9 mouse cellular contexts compared by ENCODE assay signal in the genomic region with DNA sequence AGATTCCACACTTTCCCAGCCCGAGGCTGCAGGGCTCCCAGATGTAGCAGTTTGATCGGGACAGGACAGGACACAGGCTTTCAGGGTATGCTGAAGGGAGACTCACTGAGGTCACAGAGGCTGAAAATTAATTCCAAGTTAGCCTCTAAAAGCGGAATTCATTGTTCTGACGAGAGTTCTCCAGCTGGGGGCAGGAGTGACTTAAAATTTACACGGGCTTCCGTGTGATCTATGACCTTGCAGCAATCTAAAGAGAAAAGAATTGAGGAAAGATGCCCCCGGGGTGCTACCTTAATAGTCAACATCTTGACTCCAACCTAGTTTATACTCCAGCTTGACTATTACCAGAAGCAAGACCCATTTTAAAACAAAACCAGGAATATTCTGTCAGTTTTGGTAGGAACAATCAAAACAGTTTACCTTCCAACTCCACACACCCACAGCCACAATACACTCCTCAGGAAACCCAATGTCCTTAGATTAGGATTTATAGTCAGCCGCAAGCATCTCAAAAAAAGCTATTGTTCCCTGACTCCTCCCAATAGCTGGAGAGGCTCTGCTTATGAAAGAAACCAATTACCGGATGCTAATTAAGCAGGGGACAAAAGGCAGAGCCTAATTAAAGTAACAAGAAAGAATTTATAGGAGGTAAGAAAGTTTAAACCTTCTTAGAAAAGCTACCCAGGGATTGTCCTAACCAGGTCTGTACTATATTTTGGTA. TPM values are rescaled to one million over a fixed set of nuclear protein-coding genes. Genes with fewer than 3 reads are reported as not detected.
A peak's percentile ranks its signal among the peaks of the same experiment; 100 is the strongest.
DNase-seq lines count a peak whose midpoint lies in the region; ATAC-seq and TF ChIP-seq lines count a peak whose summit lies in the region.
"Had no signal": no experiment of that assay in that cellular context is flagged by ENCODE, and none has a peak within 500 bp of the region (broad histone marks: within the 10 kb centered on the region; RNA-seq: fewer than 3 reads in every experiment).

No protein-coding gene starts in this region.

- H3K27me3 ChIP-seq in midbrain, embryonic 11.5 days (ENCODE audit: control insufficient read depth, insufficient read depth, low read length) = no peaks in the 10 kb centered on the region; the same call in 1 of the 2 replicates
- H3K27me3 ChIP-seq in midbrain, embryonic 13.5 days = peaks cover 12% of the 10 kb centered on the region; the same call in 1 of the 2 replicates
- H3K27me3 ChIP-seq in heart, postnatal 0 days (ENCODE audit: control insufficient read depth, insufficient read depth, low read length) = no peaks in the 10 kb centered on the region
- no peaks in the 10 kb centered on the region; the same call in 1 of the 2 replicates for H3K27me3 ChIP-seq in lung, embryonic 16.5 days (ENCODE audit: control insufficient read depth, insufficient read depth, low read depth, low read length)
- H3K27me3 ChIP-seq: Patski had no signal

- H3K9ac ChIP-seq in midbrain, embryonic 11.5 days (ENCODE audit: low read length) = no peak overlapping the region
- no peak overlapping the region for H3K9ac ChIP-seq in midbrain, embryonic 13.5 days (replicated peaks)
- H3K9ac ChIP-seq in heart, postnatal 0 days (replicated peaks; ENCODE audit: low read depth, low read length) = no peak overlapping the region
- H3K9ac ChIP-seq in lung, embryonic 16.5 days (ENCODE audit: low read length) = 0 out of 2 replicates have a peak overlapping the region, but pooled peaks have one; percentile 30

- H3K4me1 ChIP-seq in midbrain, embryonic 11.5 days (ENCODE audit: control insufficient read depth, insufficient read depth, low read length) = peaks cover 9% of the 10 kb centered on the region
- H3K4me1 ChIP-seq in midbrain, embryonic 13.5 days (replicated peaks) = peaks cover 17% of the 10 kb centered on the region
- peaks cover 11% of the 10 kb centered on the region; the same call in 1 of the 2 replicates for H3K4me1 ChIP-seq in heart, postnatal 0 days (ENCODE audit: control insufficient read depth, insufficient read depth)
- H3K4me1 ChIP-seq in lung, embryonic 16.5 days (replicated peaks; ENCODE audit: control insufficient read depth, insufficient read depth, low read length) = peaks cover 10% of the 10 kb centered on the region

- no peak overlapping the region for H3K4me2 ChIP-seq in midbrain, embryonic 11.5 days
- no peak overlapping the region for H3K4me2 ChIP-seq in midbrain, embryonic 13.5 days (replicated peaks)
- H3K4me2 ChIP-seq in heart, postnatal 0 days (ENCODE audit: low read depth, low read length) = no peak overlapping the region
- H3K4me2 ChIP-seq in lung, embryonic 16.5 days (ENCODE audit: low read depth, low read length) = no peak overlapping the region

- TF ChIP-seq CTCF in brain, embryonic 14.5 days (IDR thresholded peaks at IDR 0.05; ENCODE audit: borderline replicate concordance, extremely low read depth, insufficient read depth, insufficient read length) = peak; percentile 33; the same call in 1 of the 2 replicates
- peak; percentile 47 for TF ChIP-seq CTCF in heart, postnatal 0 days (IDR thresholded peaks at IDR 0.05; ENCODE audit: low read depth)

- TF ChIP-seq EP300 in heart, postnatal 0 days (IDR thresholded peaks at IDR 0.05; ENCODE audit: low read depth) = no peak

- H3K27ac ChIP-seq in midbrain, embryonic 11.5 days (ENCODE audit: low read depth, low read length) = no peak overlapping the region
- H3K27ac ChIP-seq in midbrain, embryonic 13.5 days = no peak overlapping the region
- H3K27ac ChIP-seq in heart, postnatal 0 days (ENCODE audit: low read depth) = peak overlapping the region; percentile 13; the same call in 1 of the 2 replicates
- no peak overlapping the region for H3K27ac ChIP-seq in lung, embryonic 16.5 days (ENCODE audit: low read length)

- no peaks in the 10 kb centered on the region for H3K36me3 ChIP-seq in midbrain, embryonic 11.5 days (ENCODE audit: control insufficient read depth, insufficient read depth, low read length)
- H3K36me3 ChIP-seq in midbrain, embryonic 13.5 days = no peaks in the 10 kb centered on the region
- no peaks in the 10 kb centered on the region for H3K36me3 ChIP-seq in heart, postnatal 0 days (replicated peaks; ENCODE audit: control insufficient read depth, insufficient read depth, low read length)
- H3K36me3 ChIP-seq in lung, embryonic 16.5 days (ENCODE audit: control insufficient read depth, insufficient read depth, low read length) = no peaks in the 10 kb centered on the region

- ATAC-seq in cerebellum, adult (ENCODE audit: insufficient number of reproducible peaks, low FRiP score, low TSS enrichment) = no peak
- no peak for ATAC-seq in midbrain, embryonic 11.5 days (ENCODE audit: low FRiP score)
- ATAC-seq in midbrain, embryonic 13.5 days = no peak
- ATAC-seq in heart, postnatal 0 days (ENCODE audit: insufficient read depth, low read depth) = no peak
- ATAC-seq in lung, embryonic 16.5 days (ENCODE audit: low read depth) = no peak
- no peak for ATAC-seq in frontal cortex, adult (ENCODE audit: low TSS enrichment)
- ATAC-seq: Patski had no signal

- no peak for TF ChIP-seq POLR2A in brain, embryonic 14.5 days (IDR thresholded peaks at IDR 0.05; ENCODE audit: borderline replicate concordance, extremely low read depth, insufficient read depth, insufficient read length, poor library complexity, severe bottlenecking)

- WGBS in midbrain, embryonic 11.5 days = 4% methylated on average over 9 of the region's 9 CpGs
- 3% methylated on average over 9 of the region's 9 CpGs for WGBS in midbrain, embryonic 13.5 days
- 15% methylated on average over 9 of the region's 9 CpGs for WGBS in heart, postnatal 0 days
- 17% methylated on average over 9 of the region's 9 CpGs for WGBS in lung, embryonic 16.5 days

- H3K9me3 ChIP-seq in midbrain, embryonic 11.5 days (ENCODE audit: control insufficient read depth, low read length) = no peaks in the 10 kb centered on the region
- H3K9me3 ChIP-seq in midbrain, embryonic 13.5 days = no peaks in the 10 kb centered on the region
- no peaks in the 10 kb centered on the region for H3K9me3 ChIP-seq in heart, postnatal 0 days (replicated peaks; ENCODE audit: control insufficient read depth, low read length)
- H3K9me3 ChIP-seq in lung, embryonic 16.5 days (ENCODE audit: control insufficient read depth, low read length) = no peaks in the 10 kb centered on the region

- no peak overlapping the region for H3K4me3 ChIP-seq in midbrain, embryonic 11.5 days (ENCODE audit: low read depth, low read length)
- H3K4me3 ChIP-seq in midbrain, embryonic 13.5 days (replicated peaks) = no peak overlapping the region
- H3K4me3 ChIP-seq in heart, postnatal 0 days (ENCODE audit: low read depth, low read length) = no peak overlapping the region
- H3K4me3 ChIP-seq in lung, embryonic 16.5 days (ENCODE audit: low read length) = no peak overlapping the region

- DNase-seq in cerebellum, adult 18-20 months = peak; percentile 11 to 30
- DNase-seq in midbrain, embryonic 11.5 days (ENCODE audit: low spot score, missing footprints) = peak; percentile 85
- peak; percentile 76 for DNase-seq in brain, embryonic 14.5 days (ENCODE audit: low read depth)
- DNase-seq in heart, postnatal 0 days (ENCODE audit: low spot score) = peak; percentile 55

RNA-seq across cellular contexts. Expression of gene Ifitm2, which starts 3.6 kb away (rescaled TPM):
- polyA plus RNA-seq in midbrain, embryonic 11.5 days (2014; fragmentation: Nextera tagmentation; extraction: Ambion mirVana) = 198 and 207 TPM in 2 replicates
- 125 and 144 TPM in 2 replicates for polyA plus RNA-seq in midbrain, embryonic 13.5 days (2015; fragmentation: Nextera tagmentation; extraction: Ambion mirVana)
- polyA plus RNA-seq in brain, embryonic 14.5 days (2012; rRNA removed) = 153 and 201 TPM in 2 replicates
- 172 and 232 TPM in 2 replicates for total RNA-seq in heart, postnatal 0 days (2014; rRNA removed; ENCODE audit: low replicate concordance)
- 516 and 534 TPM in 2 replicates for polyA plus RNA-seq in heart, postnatal 0 days (2015; fragmentation: Nextera tagmentation; extraction: Ambion mirVana)
- 949 and 984 TPM in 2 replicates for polyA plus RNA-seq in lung, embryonic 16.5 days (2015; fragmentation: Nextera tagmentation; extraction: Ambion mirVana)

RNA-seq across cellular contexts. Expression of gene Gm45717, which starts 3.6 kb away (rescaled TPM):
- not detected in 2 replicates for polyA plus RNA-seq in midbrain, embryonic 11.5 days (2014; fragmentation: Nextera tagmentation; extraction: Ambion mirVana)
- polyA plus RNA-seq in midbrain, embryonic 13.5 days (2015; fragmentation: Nextera tagmentation; extraction: Ambion mirVana) = not detected in 2 replicates
- not detected in 2 replicates for polyA plus RNA-seq in brain, embryonic 14.5 days (2012; rRNA removed)
- not detected in 2 replicates for total RNA-seq in heart, postnatal 0 days (2014; rRNA removed; ENCODE audit: low replicate concordance)
- 0.36 TPM in 1 of 2 replicates, not detected in the other for polyA plus RNA-seq in heart, postnatal 0 days (2015; fragmentation: Nextera tagmentation; extraction: Ambion mirVana)
- polyA plus RNA-seq in lung, embryonic 16.5 days (2015; fragmentation: Nextera tagmentation; extraction: Ambion mirVana) = 0.67 TPM in 1 of 2 replicates, not detected in the other

RNA-seq across cellular contexts. Expression of gene Ifitm1, which starts 7.7 kb away (rescaled TPM):
- polyA plus RNA-seq in midbrain, embryonic 11.5 days (2014; fragmentation: Nextera tagmentation; extraction: Ambion mirVana) = 8.0 and 9.5 TPM in 2 replicates
- 10.2 and 10.3 TPM in 2 replicates for polyA plus RNA-seq in midbrain, embryonic 13.5 days (2015; fragmentation: Nextera tagmentation; extraction: Ambion mirVana)
- 23.4 and 31.8 TPM in 2 replicates for polyA plus RNA-seq in brain, embryonic 14.5 days (2012; rRNA removed)
- 1.4 and 23.1 TPM in 2 replicates for total RNA-seq in heart, postnatal 0 days (2014; rRNA removed; ENCODE audit: low replicate concordance)
- 4.1 and 6.6 TPM in 2 replicates for polyA plus RNA-seq in heart, postnatal 0 days (2015; fragmentation: Nextera tagmentation; extraction: Ambion mirVana)
- 38.8 and 49.1 TPM in 2 replicates for polyA plus RNA-seq in lung, embryonic 16.5 days (2015; fragmentation: Nextera tagmentation; extraction: Ambion mirVana)

RNA-seq across cellular contexts. Expression of gene Ifitm5, which starts 9.2 kb away (rescaled TPM):
- polyA plus RNA-seq in midbrain, embryonic 11.5 days (2014; fragmentation: Nextera tagmentation; extraction: Ambion mirVana) = 0.20 TPM in 1 of 2 replicates, not detected in the other
- 0.22 and 0.27 TPM in 2 replicates for polyA plus RNA-seq in midbrain, embryonic 13.5 days (2015; fragmentation: Nextera tagmentation; extraction: Ambion mirVana)
- polyA plus RNA-seq in brain, embryonic 14.5 days (2012; rRNA removed) = 0.78 and 7.3 TPM in 2 replicates
- 3.4 TPM in 1 of 2 replicates, not detected in the other for total RNA-seq in heart, postnatal 0 days (2014; rRNA removed; ENCODE audit: low replicate concordance)
- 0.56 and 0.87 TPM in 2 replicates for polyA plus RNA-seq in heart, postnatal 0 days (2015; fragmentation: Nextera tagmentation; extraction: Ambion mirVana)
- polyA plus RNA-seq in lung, embryonic 16.5 days (2015; fragmentation: Nextera tagmentation; extraction: Ambion mirVana) = 2.8 and 6.6 TPM in 2 replicates

RNA-seq across cellular contexts. Expression of gene Pgghg, which starts 18.1 kb away (rescaled TPM):
- 10.2 and 12.5 TPM in 2 replicates for polyA plus RNA-seq in midbrain, embryonic 11.5 days (2014; fragmentation: Nextera tagmentation; extraction: Ambion mirVana)
- polyA plus RNA-seq in midbrain, embryonic 13.5 days (2015; fragmentation: Nextera tagmentation; extraction: Ambion mirVana) = 8.4 and 8.7 TPM in 2 replicates
- polyA plus RNA-seq in brain, embryonic 14.5 days (2012; rRNA removed) = 13.2 and 18.9 TPM in 2 replicates
- total RNA-seq in heart, postnatal 0 days (2014; rRNA removed; ENCODE audit: low replicate concordance) = 13.8 and 16.3 TPM in 2 replicates
- 5.8 and 5.9 TPM in 2 replicates for polyA plus RNA-seq in heart, postnatal 0 days (2015; fragmentation: Nextera tagmentation; extraction: Ambion mirVana)
- 20.5 and 23.4 TPM in 2 replicates for polyA plus RNA-seq in lung, embryonic 16.5 days (2015; fragmentation: Nextera tagmentation; extraction: Ambion mirVana)

Comparison
In these comparisons a context has a peak if more than half of its experiments do, and no peak if none do; other contexts are left out.
1. DNase-seq: peak in every context shown above with its lines; median percentile 85 in midbrain, embryonic 11.5 days; 76 in brain, embryonic 14.5 days; 55 in heart, postnatal 0 days; 20 in cerebellum, adult 18-20 months.